Mouse (Mus musculus): Measurements from ENCODE around the gene Prpf3.
"Not testable (repeated sequence)": the region's sequence is repeated elsewhere in the genome, so short reads cannot be mapped to it uniquely, and the experiment has no call there.

Gene Prpf3

GRCm38 (mm10) chr3:95855502-95856089 is at the start of gene Prpf3:
TSS of gene Prpf3 (minus strand) at chr3:95855885.
- ChIA-PET POLR2A (interaction anchor here (0.6 to 3.9 kb wide), 69 partner anchors 9 to 573 kb away, joined by 3 to 25 read pairs (median 4); partner anchors contain the start of genes Mrps21 (in 4 of the 4), BC028528 (in 3 of the 4), Ciart (in 2 of the 4) and Rprd2 (in 2 of the 4)), CTCF (interaction anchor here in 3 of 4 experiments (0.5 to 1.1 kb wide), 5 partner anchors 9 to 115 kb away, joined by 3 to 5 read pairs (median 4); partner anchors contain the start of gene BC028528 (in 1 of the 3))

DNA sequence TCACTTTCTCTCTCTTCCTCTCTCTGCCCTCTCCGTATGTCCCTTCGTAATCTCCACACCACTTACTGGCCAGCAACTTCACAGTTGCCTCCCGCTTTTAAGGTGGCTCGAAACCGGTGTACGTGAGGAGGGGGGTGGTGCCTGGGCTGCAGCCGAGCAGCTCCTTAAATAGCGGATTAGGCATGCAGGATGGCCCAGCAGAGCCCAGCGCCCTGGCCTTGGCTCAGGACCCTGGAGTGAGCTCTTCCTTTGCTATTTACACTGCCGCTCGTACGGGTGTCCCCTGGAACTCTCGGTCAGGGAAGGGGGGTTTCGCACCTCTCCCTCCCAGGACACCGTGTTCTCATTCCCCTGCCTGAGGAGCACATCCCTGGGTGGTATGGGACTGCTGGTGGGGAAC is 48.9 kb upstream of the Prpf3 start, which contains the start of gene Car14:
Gene Car14 (minus strand): TSS at position 124 of the 400 bp plus-strand sequence.
- POLR2A ChIA-PET = interaction anchor here (0.5 to 2.7 kb wide), 25 partner anchors 11 to 344 kb away, joined by 3 to 19 read pairs (median 4); partner anchors contain the start of genes BC028528 (in 2 of the 4), Ciart (in 2 of the 4), Mrps21 (in 2 of the 4) and Aph1a (in 1 of the 4)
- CTCF ChIA-PET = interaction anchor here in 3 of 4 experiments (0.9 to 1.9 kb wide), 4 partner anchors 13 to 65 kb away, joined by 3 to 5 read pairs (median 3); partner anchors contain the start of gene BC028528 (in 1 of the 3)

- CTCF ChIA-PET = interaction anchor here in 3 of 4 experiments (0.7 to 1.4 kb wide), 4 partner anchors 12 to 225 kb away, joined by 3 read pairs; partner anchors contain the start of gene BC028528 (in 1 of the 3)
- POLR2A ChIA-PET = interaction anchor here (0.5 to 2.7 kb wide), 30 partner anchors 10 to 344 kb away, joined by 3 to 19 read pairs (median 4); partner anchors contain the start of genes BC028528 (in 2 of the 4), Ciart (in 2 of the 4), Mrps21 (in 2 of the 4) and Aph1a (in 1 of the 4)
These were observed 48.2 kb upstream of the Prpf3 start for GRCm38 (mm10) chr3:95903753-95904502.

GRCm38 (mm10) chr3:95902643-95903042 is 47.0 kb upstream of the Prpf3 start:
- ChIA-PET CTCF (no interaction called here), POLR2A (interaction anchor here in 1 of 4 experiments (0.9 to 2.2 kb wide), 5 partner anchors 21 to 63 kb away, joined by 3 to 11 read pairs (median 4); partner anchors contain the start of genes Ciart and Mrps21)

- ChIA-PET CTCF (no interaction called here), POLR2A (interaction anchor here in 2 of 4 experiments (0.7 to 2.3 kb wide), 5 partner anchors 10 to 49 kb away, joined by 3 to 6 read pairs (median 4); partner anchors contain the start of gene BC028528 (in 1 of the 2))
These were observed 46.6 kb upstream of the Prpf3 start for GRCm38 (mm10) chr3:95902373-95902625.

DNA sequence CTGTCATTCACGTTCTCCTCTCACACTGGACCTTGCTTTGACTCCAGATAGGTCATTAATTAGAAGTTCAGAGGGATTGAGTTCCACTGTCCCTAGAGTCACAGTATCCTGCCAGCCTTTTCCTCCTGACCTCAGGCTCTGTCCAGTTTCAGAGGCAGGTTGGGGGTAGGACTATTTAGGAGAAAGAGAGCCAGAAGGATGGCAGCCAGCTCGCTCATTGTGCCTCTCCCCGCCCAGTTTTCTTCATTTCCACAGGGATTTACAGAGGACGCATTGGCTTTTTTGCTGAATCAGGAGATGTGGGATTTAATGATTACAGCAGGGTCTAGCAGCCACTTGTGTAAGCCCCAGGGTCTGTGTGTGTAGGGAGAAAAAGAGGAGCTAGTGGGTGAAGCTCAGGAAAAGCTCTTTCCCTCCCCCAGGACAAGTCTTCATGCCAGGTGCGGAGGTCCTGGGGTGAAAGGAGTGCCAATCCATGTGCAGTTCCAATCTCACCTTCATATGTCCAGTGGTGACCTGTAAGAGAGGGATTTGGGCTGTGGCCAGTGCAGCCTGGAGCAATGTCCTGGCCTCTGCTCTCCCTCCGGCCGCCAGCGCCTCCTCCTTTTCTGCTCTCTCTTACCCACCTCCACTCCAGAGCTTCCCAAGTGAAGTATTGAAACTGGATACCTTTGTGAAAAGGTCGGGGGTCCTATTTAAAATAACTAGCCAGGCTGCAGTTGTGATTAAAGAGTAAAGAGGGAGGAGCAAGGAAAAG is 46.1 kb upstream of the Prpf3 start:
- ChIA-PET POLR2A (interaction anchor here in 2 of 4 experiments (0.7 to 2.9 kb wide), 12 partner anchors 10 to 164 kb away, joined by 3 to 11 read pairs (median 4); partner anchors contain the start of genes BC028528 (in 1 of the 2), Ciart (in 1 of the 2), Mrps21 (in 1 of the 2) and Prpf3 (in 1 of the 2)), CTCF (no interaction called here)

GRCm38 (mm10) chr3:95899800-95900524 is 44.3 kb upstream of the Prpf3 start:
- ChIA-PET POLR2A (interaction anchor here (0.6 to 2.9 kb wide), 16 partner anchors 8 to 55 kb away, joined by 3 to 11 read pairs (median 6); partner anchors contain the start of genes BC028528 (in 2 of the 4), Mrps21 (in 2 of the 4) and Ciart (in 1 of the 4)), CTCF (interaction anchor here in 1 of 4 experiments (0.6 kb wide), 2 partner anchors 36 to 170 kb away, joined by 3 read pairs; no protein-coding TSS in a partner anchor)

DNA sequence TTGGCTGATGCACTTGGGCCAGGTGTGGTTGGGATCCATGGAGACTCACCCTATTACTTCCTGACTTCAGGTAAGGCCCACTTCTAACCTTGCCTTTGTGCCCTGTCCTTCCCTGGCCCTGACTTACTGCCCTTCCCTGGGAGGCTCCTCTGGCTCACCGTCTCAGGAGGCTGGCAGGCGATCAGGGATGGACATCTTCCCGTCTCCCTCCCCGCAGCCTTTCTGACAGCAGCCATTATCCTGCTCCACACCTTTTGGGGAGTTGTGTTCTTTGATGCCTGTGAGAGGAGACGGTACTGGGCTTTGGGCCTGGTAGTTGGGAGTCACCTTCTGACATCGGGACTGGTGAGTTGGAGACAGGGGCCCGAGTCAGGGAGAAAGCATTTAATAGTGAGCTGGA is 39.8 kb upstream of the Prpf3 start:
- ChIA-PET POLR2A (interaction anchor here in 1 of 4 experiments (1.0 kb wide), 1 partner anchor 10 kb away, joined by 5 read pairs; no protein-coding TSS in a partner anchor), CTCF (interaction anchor here in 1 of 4 experiments (0.8 kb wide), 1 partner anchor 31 kb away, joined by 3 read pairs; no protein-coding TSS in a partner anchor)

DNA sequence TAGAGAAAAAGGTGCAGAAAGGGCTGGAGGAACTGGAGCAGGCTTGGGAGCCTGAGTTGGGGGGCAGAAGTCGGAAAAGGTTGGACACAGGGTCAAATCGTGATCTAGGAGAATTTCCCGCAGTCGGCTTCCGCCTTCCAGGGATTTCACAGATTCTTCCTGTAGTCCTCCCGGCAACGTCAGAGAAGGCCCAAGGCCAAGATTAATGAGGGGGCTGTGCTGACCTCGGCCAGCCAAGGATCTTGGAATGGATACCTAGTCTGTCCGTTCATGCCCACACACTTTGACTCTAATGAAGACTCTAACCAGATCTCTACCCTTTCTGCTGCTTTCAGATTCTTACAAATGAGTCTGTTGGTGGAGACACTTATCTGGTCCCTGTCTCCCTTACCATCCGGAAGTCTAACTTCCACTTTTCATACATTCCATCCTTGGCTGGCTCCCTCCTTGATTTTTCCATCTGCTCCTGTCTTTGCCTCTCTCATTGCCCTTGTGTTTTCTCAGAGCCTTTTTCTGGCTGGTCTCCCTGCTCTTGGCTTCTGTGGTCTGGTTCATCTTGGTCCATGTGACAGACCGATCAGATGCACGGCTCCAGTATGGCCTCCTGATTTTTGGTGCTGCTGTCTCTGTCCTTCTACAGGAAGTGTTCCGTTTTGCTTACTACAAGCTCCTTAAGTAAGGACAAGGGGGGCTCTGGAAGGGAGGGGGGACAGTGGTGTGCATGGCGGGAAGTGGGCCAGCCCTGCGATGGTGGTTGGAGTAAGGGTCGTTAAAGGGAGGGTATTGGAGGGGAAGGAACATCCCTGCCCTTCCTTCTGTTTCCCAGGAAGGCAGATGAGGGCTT is 38.9 kb upstream of the Prpf3 start:
- POLR2A ChIA-PET = interaction anchor here in 2 of 4 experiments (0.6 to 2.5 kb wide), 3 partner anchors 11 to 56 kb away, joined by 3 to 7 read pairs (median 5); partner anchors contain the start of gene Ciart (in 1 of the 2)
- CTCF ChIA-PET = no interaction called here

GRCm38 (mm10) chr3:95893606-95894316 is 38.1 kb upstream of the Prpf3 start, which contains the start of gene Aph1a:
TSS of gene Aph1a (plus strand) at chr3:95893969.
- POLR2A ChIA-PET = interaction anchor here in 2 of 4 experiments (0.6 to 2.5 kb wide), 7 partner anchors 11 to 57 kb away, joined by 3 to 7 read pairs (median 4); partner anchors contain the start of genes Car14 (in 1 of the 2), Ciart (in 1 of the 2) and Prpf3 (in 1 of the 2)
- CTCF ChIA-PET = not testable (repeated sequence)

DNA sequence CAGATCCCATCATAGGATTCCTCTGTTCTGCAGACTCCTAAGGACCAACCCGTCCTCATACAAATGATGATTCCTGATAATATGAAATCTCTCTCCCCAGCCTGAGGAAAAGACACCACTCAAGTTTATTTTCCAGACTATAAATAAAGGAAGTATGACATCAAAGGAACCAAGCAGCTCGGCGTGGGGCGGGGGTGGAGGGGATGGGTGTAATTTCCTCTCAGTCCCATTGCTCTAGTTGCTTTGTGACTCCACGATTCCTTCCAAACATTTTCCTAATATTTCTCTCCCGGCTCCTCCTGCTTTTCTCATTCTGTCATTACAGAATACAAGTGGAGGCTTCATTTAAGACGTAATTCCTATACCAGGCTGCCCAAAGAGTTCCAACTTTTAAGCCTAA is 37.4 kb upstream of the Prpf3 start:
- POLR2A ChIA-PET = interaction anchor here in 3 of 4 experiments (1.1 to 2.7 kb wide), 12 partner anchors 11 to 58 kb away, joined by 3 to 20 read pairs (median 6); partner anchors contain the start of genes Ciart (in 3 of the 3), Car14 (in 2 of the 3), Mrps21 (in 1 of the 3) and Prpf3 (in 1 of the 3)
- CTCF ChIA-PET = no interaction called here

GRCm38 (mm10) chr3:95892066-95893052 is 36.7 kb upstream of the Prpf3 start:
- ChIA-PET CTCF (interaction anchor here in 2 of 4 experiments (0.5 to 2.2 kb wide), 5 partner anchors 12 to 104 kb away, joined by 3 to 10 read pairs (median 4); partner anchors contain the start of genes Car14 (in 1 of the 2) and Prpf3 (in 1 of the 2)), POLR2A (interaction anchor here in 3 of 4 experiments (0.5 to 3.4 kb wide), 25 partner anchors 8 to 377 kb away, joined by 3 to 20 read pairs (median 6); partner anchors contain the start of genes Ciart (in 3 of the 3), Prpf3 (in 3 of the 3), Car14 (in 2 of the 3) and Hist2h2ac (in 1 of the 3))

DNA sequence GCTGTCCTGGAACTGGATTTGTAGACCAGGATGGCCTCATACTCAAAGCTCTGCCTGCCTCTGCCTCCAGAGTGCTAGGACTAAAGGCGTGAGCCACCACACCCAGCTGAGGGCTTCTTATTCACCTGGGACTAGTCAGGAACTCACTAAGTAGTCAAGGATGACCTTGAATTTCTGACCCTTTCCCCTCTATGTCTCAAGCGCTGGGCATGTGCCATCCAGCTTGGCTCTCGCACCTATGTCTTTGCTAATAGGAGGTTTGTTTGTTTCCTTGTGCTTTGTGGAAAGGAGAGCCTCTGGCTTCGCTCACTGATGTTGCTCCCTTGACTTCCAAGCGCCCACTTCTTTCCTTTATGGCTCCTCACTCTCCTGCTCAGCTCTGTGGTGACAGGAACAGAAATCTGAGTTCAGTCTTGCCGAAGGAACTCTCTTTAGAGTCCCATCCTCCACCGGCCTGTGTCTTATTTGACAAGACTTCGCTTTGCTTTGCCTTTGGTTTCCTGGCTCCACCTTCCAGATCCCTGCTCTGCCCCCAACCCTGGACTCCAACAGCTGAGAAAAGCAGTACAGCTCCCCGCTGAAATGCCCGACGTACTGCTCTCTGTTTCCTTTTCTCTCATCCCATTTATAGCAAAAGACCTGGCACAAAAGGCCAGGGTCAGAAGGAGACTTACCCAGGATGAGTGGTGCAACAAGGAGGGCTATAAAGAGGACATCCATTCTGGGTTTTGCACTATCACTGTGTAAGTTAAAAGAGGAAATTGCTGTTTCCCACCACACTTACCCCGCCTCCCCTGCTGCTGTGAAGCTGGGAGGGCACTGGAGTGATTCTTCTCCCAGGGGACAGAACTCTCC is 35.8 kb upstream of the Prpf3 start, which contains the start of gene BC028528:
Gene BC028528 (minus strand): TSS at position 795 of the 855 bp plus-strand sequence.
- ChIA-PET POLR2A (interaction anchor here in 3 of 4 experiments (0.5 to 3.4 kb wide), 38 partner anchors 9 to 1415 kb away, joined by 3 to 20 read pairs (median 4); partner anchors contain the start of genes Ciart (in 3 of the 3), Prpf3 (in 3 of the 3), Car14 (in 2 of the 3) and Hist2h2ac (in 2 of the 3)), CTCF (interaction anchor here in 2 of 4 experiments (0.5 to 2.2 kb wide), 9 partner anchors 9 to 103 kb away, joined by 3 to 10 read pairs (median 3); partner anchors contain the start of genes Car14 (in 1 of the 2), Ciart (in 1 of the 2), Mrps21 (in 1 of the 2) and Prpf3 (in 1 of the 2))
